In genomic region chr14:30923375-30924105, GRCm38 (mm10) we compare ENCODE assay signal across 10 mouse cellular contexts. TPM values are rescaled to one million over a fixed set of nuclear protein-coding genes. Genes with fewer than 3 reads are reported as not detected.
DNase-seq lines count a peak whose midpoint lies in the region; ATAC-seq lines count a peak whose summit lies in the region.
"Had no signal": no experiment of that assay in that cellular context is flagged by ENCODE, and none has a peak within 500 bp of the region (broad histone marks: within the 10 kb centered on the region; RNA-seq: fewer than 3 reads in every experiment).

Gene Itih3, minus strand, starts transcription at chr14:30923760.

- WGBS in heart, embryonic 15.5 days: 38% methylated on average over 6 of the region's 6 CpGs
- WGBS in liver, embryonic 11.5 days: 46% methylated on average over 6 of the region's 6 CpGs

- H3K9ac ChIP-seq in heart, embryonic 15.5 days: no peak within 1 kb of the TSS
- no peak within 1 kb of the TSS for H3K9ac ChIP-seq in liver, embryonic 11.5 days (ENCODE audit: low read depth, low read length)
- H3K9ac ChIP-seq: heart, embryonic 13.5 days; midbrain, embryonic 12.5 days had no signal

- H3K4me2 ChIP-seq in heart, embryonic 15.5 days: no peak within 1 kb of the TSS
- H3K4me2 ChIP-seq in liver, embryonic 11.5 days: peak within 1 kb of the TSS; percentile 41
- H3K4me2 ChIP-seq: heart, embryonic 13.5 days; midbrain, embryonic 12.5 days had no signal

- intact Hi-C loops in heart, postnatal 14 days (cut with DNase I): no loop called here

- H3K27me3 ChIP-seq in heart, embryonic 15.5 days: no peaks in the 10 kb centered on the region
- H3K27me3 ChIP-seq in liver, embryonic 11.5 days (replicated peaks; ENCODE audit: control insufficient read depth, insufficient read depth, low read length): no peaks in the 10 kb centered on the region
- H3K27me3 ChIP-seq: heart, embryonic 13.5 days; midbrain, embryonic 12.5 days had no signal

- no peak within 1 kb of the TSS for H3K4me3 ChIP-seq in heart, embryonic 15.5 days
- H3K4me3 ChIP-seq in liver, embryonic 11.5 days (ENCODE audit: low read depth, low read length): peak within 1 kb of the TSS; percentile 13; the same call in 1 of the 2 replicates
- H3K4me3 ChIP-seq: heart, embryonic 13.5 days; midbrain, embryonic 12.5 days had no signal

- no peaks in the 10 kb centered on the region for H3K36me3 ChIP-seq in heart, embryonic 15.5 days
- no peaks in the 10 kb centered on the region for H3K36me3 ChIP-seq in liver, embryonic 11.5 days (ENCODE audit: control insufficient read depth, insufficient read depth, low read length)
- H3K36me3 ChIP-seq: heart, embryonic 13.5 days; midbrain, embryonic 12.5 days had no signal

- no peak for DNase-seq in heart, postnatal 14 days
- peak; percentile 50 for DNase-seq in cerebellum, adult 11-12 months
- peak; percentile 18 to 49 for DNase-seq in frontal cortex, postnatal 36 days (ENCODE audit: low spot score in 2 of 2)
- no peak for DNase-seq in liver, embryonic 11.5 days (ENCODE audit: low spot score)
- DNase-seq in thymus, postnatal 4 days: no peak
- DNase-seq in adrenal gland, adult 2 months: no peak
- DNase-seq in urinary bladder, adult 18-20 months (ENCODE audit: low spot score in 2 of 2): no peak

- no peaks in the 10 kb centered on the region for H3K9me3 ChIP-seq in heart, embryonic 15.5 days (replicated peaks)
- H3K9me3 ChIP-seq in liver, embryonic 11.5 days (ENCODE audit: control insufficient read depth, low read length): no peaks in the 10 kb centered on the region
- H3K9me3 ChIP-seq: heart, embryonic 13.5 days; midbrain, embryonic 12.5 days had no signal

- no peak within 1 kb of the TSS for H3K27ac ChIP-seq in heart, embryonic 15.5 days
- H3K27ac ChIP-seq in liver, embryonic 11.5 days (ENCODE audit: low read depth, low read length): 0 out of 2 replicates have a peak within 1 kb of the TSS, but pooled peaks have one; percentile 21
- H3K27ac ChIP-seq: heart, embryonic 13.5 days; midbrain, embryonic 12.5 days had no signal

- peak; percentile 24; the same call in 1 of the 2 replicates for ATAC-seq in heart, embryonic 15.5 days (replicated peaks; ENCODE audit: insufficient number of reproducible peaks, insufficient read depth, low FRiP score, low read depth)
- no peak for ATAC-seq in liver, embryonic 11.5 days (replicated peaks; ENCODE audit: low FRiP score)

- no peaks in the 10 kb centered on the region for H3K4me1 ChIP-seq in heart, embryonic 15.5 days (replicated peaks)
- no peaks in the 10 kb centered on the region for H3K4me1 ChIP-seq in liver, embryonic 11.5 days (replicated peaks; ENCODE audit: control insufficient read depth, insufficient read depth, low read length)
- H3K4me1 ChIP-seq: midbrain, embryonic 12.5 days had no signal

RNA-seq across cellular contexts. Expression of gene Itih3, which starts in this region (rescaled TPM):
- polyA plus RNA-seq in heart, embryonic 15.5 days (2015; fragmentation: Nextera tagmentation; extraction: Ambion mirVana): 1.6 and 3.5 TPM in 2 replicates
- total RNA-seq in heart, postnatal 14 days (2021): under 1 TPM; 0.39 to 0.81 TPM
- polyA plus RNA-seq in liver, embryonic 11.5 days (2014; fragmentation: Nextera tagmentation; extraction: Ambion mirVana): 57.8 and 64.8 TPM in 2 replicates
- total RNA-seq in adrenal gland, adult 2 months (2021): 1 to 10 TPM in 1 of 2 experiments, under 1 TPM in 1; 0.97 to 2.5 TPM
- polyA plus RNA-seq in adrenal gland, adult 2 months (2012; rRNA removed): 0.18 and 0.19 TPM in 2 replicates

Comparison
In these comparisons a context has a peak if more than half of its experiments do, and no peak if none do; other contexts are left out.
1. RNA of gene Itih3 (polyA plus RNA-seq): 57.8 to 64.8 TPM in liver, embryonic 11.5 days; 1.6 to 3.5 TPM in heart, embryonic 15.5 days and 0.18 to 0.19 TPM in adrenal gland, adult 2 months; every median in the first group is over 10 times any median in the second.
2. DNase-seq: peak in cerebellum, adult 11-12 months (single experiment) and frontal cortex, postnatal 36 days (2 of 2); none in heart, postnatal 14 days (0 of 2), liver, embryonic 11.5 days (single experiment), thymus, postnatal 4 days (single experiment), adrenal gland, adult 2 months (single experiment) and urinary bladder, adult 18-20 months (0 of 2).